Mouse (Mus musculus) megakaryocyte, embryonic 14.5 days (primary cell): ENCODE results near the gene Stat5b.

Source experiments
- FLI1 ChIP-seq: IDR thresholded peaks from 2 replicates; pipeline ENCODE4 v1.6.1; 2012; ENCODE audit warnings: low read length, inconsistent platforms, mixed read lengths
- GATA1 ChIP-seq: IDR thresholded peaks from 3 replicates; pipeline ENCODE4 v1.6.1; 2012; ENCODE audit warnings: mixed read lengths, low read length, inconsistent platforms, borderline replicate concordance

- TF ChIP-seq GATA1 (no peak), FLI1 (no peak)
Observed at GRCm38 (mm10) chr11:100854268-100854667, 3.7 kb upstream of the Stat5b start.
